In the genomic region with DNA sequence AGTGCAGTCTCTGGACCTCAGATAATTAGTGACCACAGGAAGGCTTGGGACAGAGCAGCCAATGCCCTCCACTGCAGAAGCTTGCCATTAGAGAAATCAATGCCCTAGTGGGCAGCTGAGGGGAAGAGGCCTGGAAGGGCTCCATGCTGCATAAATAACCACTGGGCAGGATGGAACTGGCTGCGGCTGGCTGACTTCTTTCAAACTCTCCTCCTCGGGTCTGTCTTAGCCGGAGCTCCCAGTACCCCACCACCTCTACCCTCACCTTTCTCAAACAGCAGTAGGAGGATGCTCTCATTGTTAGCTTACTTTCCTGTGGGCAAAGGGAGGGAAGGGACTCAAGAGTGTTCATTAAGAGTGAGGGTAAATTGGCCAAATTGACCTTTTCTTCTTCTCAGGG, we compare ENCODE assay signal across 29 mouse cellular contexts. TPM values are rescaled to one million over a fixed set of nuclear protein-coding genes. Genes with fewer than 3 reads are reported as not detected.
DNase-seq lines count a peak whose midpoint lies in the region; ATAC-seq and TF ChIP-seq lines count a peak whose summit lies in the region.
"Had no signal": no experiment of that assay in that cellular context is flagged by ENCODE, and none has a peak within 500 bp of the region (broad histone marks: within the 10 kb centered on the region; RNA-seq: fewer than 3 reads in every experiment).

No protein-coding gene starts in this region.

- TF ChIP-seq POLR2A in kidney, adult 2 months (IDR thresholded peaks at IDR 0.05; ENCODE audit: low read depth, low read length): no peak

- WGBS in heart, embryonic 10.5 days: 74% methylated on average over 3 of the region's 3 CpGs
- WGBS in kidney, adult 2 months: 50% methylated on average over 3 of the region's 3 CpGs
- 39% methylated on average over 3 of the region's 3 CpGs for WGBS in kidney, embryonic 14.5 days
- 76% methylated on average over 3 of the region's 3 CpGs for WGBS in intestine, embryonic 16.5 days

- peaks cover 37% of the 10 kb centered on the region for H3K4me1 ChIP-seq in heart, embryonic 10.5 days
- H3K4me1 ChIP-seq in kidney, adult 2 months (ENCODE audit: control insufficient read depth, insufficient read depth, low read length): 0 out of 2 replicates have a peak, but pooled peaks cover 2% of the 10 kb centered on the region
- peaks cover 13% of the 10 kb centered on the region; the same call in 1 of the 2 replicates for H3K4me1 ChIP-seq in kidney, embryonic 14.5 days (ENCODE audit: control insufficient read depth, insufficient read depth, low read length)
- peaks cover 19% of the 10 kb centered on the region for H3K4me1 ChIP-seq in intestine, embryonic 16.5 days (ENCODE audit: control insufficient read depth, insufficient read depth, low read length)

- intact Hi-C loops in heart, postnatal 36 days (cut with DNase I): no loop called here
- intact Hi-C loops in left cerebral cortex, postnatal 4 days (cut with DNase I): no loop called here

- no peak overlapping the region for H3K4me3 ChIP-seq in heart, embryonic 10.5 days
- H3K4me3 ChIP-seq in kidney, adult 2 months (ENCODE audit: insufficient read depth, low read depth, low read length): no peak overlapping the region
- no peak overlapping the region for H3K4me3 ChIP-seq in kidney, embryonic 14.5 days (ENCODE audit: low read length)
- no peak overlapping the region for H3K4me3 ChIP-seq in intestine, embryonic 16.5 days (ENCODE audit: low read length)
- H3K4me3 ChIP-seq: forebrain, embryonic 10.5 days; forebrain, embryonic 15.5 days; heart, embryonic 12.5 days; hindbrain, embryonic 15.5 days; liver, embryonic 13.5 days; megakaryocyte, embryonic 14.5 days; midbrain, embryonic 15.5 days; neural tube, embryonic 12.5 days had no signal

- no peak overlapping the region for H3K9ac ChIP-seq in kidney, embryonic 14.5 days (ENCODE audit: low read depth, low read length)
- H3K9ac ChIP-seq in intestine, embryonic 16.5 days (ENCODE audit: low read depth, low read length): peak overlapping the region; percentile 19; the same call in 1 of the 2 replicates
- H3K9ac ChIP-seq: forebrain, embryonic 15.5 days; heart, embryonic 12.5 days; hindbrain, embryonic 15.5 days; liver, embryonic 13.5 days; midbrain, embryonic 15.5 days; neural tube, embryonic 12.5 days had no signal

- no peak for TF ChIP-seq CTCF in kidney, adult 2 months (conservative IDR thresholded peaks at IDR 0.05; ENCODE audit: insufficient read depth, insufficient read length, low read depth, low read length)

- ATAC-seq in kidney, embryonic 14.5 days (ENCODE audit: low FRiP score, low TSS enrichment): no peak
- no peak for ATAC-seq in intestine, embryonic 16.5 days
- ATAC-seq: forebrain, embryonic 15.5 days; lung, postnatal 0 days; midbrain, embryonic 15.5 days had no signal

- 0 out of 2 replicates have a peak overlapping the region, but pooled peaks have one; percentile 10 for H3K27ac ChIP-seq in heart, embryonic 10.5 days
- H3K27ac ChIP-seq in kidney, adult 2 months (ENCODE audit: insufficient read depth, low read depth, low read length): no peak overlapping the region
- H3K27ac ChIP-seq in kidney, embryonic 14.5 days (ENCODE audit: low read depth, low read length): no peak overlapping the region
- no peak overlapping the region for H3K27ac ChIP-seq in intestine, embryonic 16.5 days (ENCODE audit: low read length)
- H3K27ac ChIP-seq: forebrain, embryonic 10.5 days; forebrain, embryonic 15.5 days; hindbrain, embryonic 15.5 days; liver, embryonic 13.5 days; midbrain, embryonic 15.5 days; neural tube, embryonic 12.5 days; stomach, postnatal 0 days had no signal

- no peaks in the 10 kb centered on the region for H3K36me3 ChIP-seq in heart, embryonic 10.5 days
- H3K36me3 ChIP-seq in kidney, adult 2 months (ENCODE audit: control insufficient read depth, insufficient read depth, low read length): no peaks in the 10 kb centered on the region
- no peaks in the 10 kb centered on the region for H3K36me3 ChIP-seq in kidney, embryonic 14.5 days (ENCODE audit: control insufficient read depth, insufficient read depth, low read length)
- H3K36me3 ChIP-seq in intestine, embryonic 16.5 days (ENCODE audit: control insufficient read depth, insufficient read depth, low read length): no peaks in the 10 kb centered on the region
- H3K36me3 ChIP-seq: forebrain, embryonic 10.5 days; forebrain, embryonic 15.5 days; G1E; heart, embryonic 12.5 days; hindbrain, embryonic 15.5 days; liver, embryonic 13.5 days; midbrain, embryonic 15.5 days; neural tube, embryonic 12.5 days had no signal

- no peaks in the 10 kb centered on the region for H3K9me3 ChIP-seq in heart, embryonic 10.5 days
- H3K9me3 ChIP-seq in kidney, embryonic 14.5 days (ENCODE audit: control insufficient read depth, low read length): no peaks in the 10 kb centered on the region
- no peaks in the 10 kb centered on the region for H3K9me3 ChIP-seq in intestine, embryonic 16.5 days (ENCODE audit: control insufficient read depth, low read length)
- H3K9me3 ChIP-seq: forebrain, embryonic 10.5 days; forebrain, embryonic 15.5 days; G1E; heart, embryonic 12.5 days; hindbrain, embryonic 15.5 days; liver, embryonic 13.5 days; midbrain, embryonic 15.5 days; neural tube, embryonic 12.5 days had no signal

- H3K4me2 ChIP-seq in kidney, embryonic 14.5 days (replicated peaks; ENCODE audit: low read depth, low read length): no peak overlapping the region
- H3K4me2 ChIP-seq in intestine, embryonic 16.5 days (ENCODE audit: low read depth, low read length): no peak overlapping the region
- H3K4me2 ChIP-seq: forebrain, embryonic 15.5 days; heart, embryonic 12.5 days; hindbrain, embryonic 15.5 days; liver, embryonic 13.5 days; midbrain, embryonic 15.5 days; neural tube, embryonic 12.5 days had no signal

- H3K27me3 ChIP-seq in heart, embryonic 10.5 days (ENCODE audit: insufficient read depth, poor library complexity, severe bottlenecking): peaks cover 70% of the 10 kb centered on the region
- H3K27me3 ChIP-seq in kidney, adult 2 months (replicated peaks; ENCODE audit: control insufficient read depth, insufficient read depth, low read length): no peaks in the 10 kb centered on the region
- H3K27me3 ChIP-seq in kidney, embryonic 14.5 days (ENCODE audit: control insufficient read depth, insufficient read depth, low read length): peaks cover 18% of the 10 kb centered on the region
- 0 out of 2 replicates have a peak, but pooled peaks cover 11% of the 10 kb centered on the region for H3K27me3 ChIP-seq in intestine, embryonic 16.5 days (replicated peaks; ENCODE audit: control insufficient read depth, insufficient read depth, low read length)

- no peak for DNase-seq in heart, embryonic 10.5 days (ENCODE audit: low spot score)
- DNase-seq in heart, postnatal 36 days: no peak
- peak; percentile 20 for DNase-seq in kidney, adult 2 months
- DNase-seq in kidney, postnatal 14 days: peak; percentile 18
- no peak for DNase-seq in left cerebral cortex, postnatal 4 days
- DNase-seq: adrenal gland, adult 8-10 months; cerebellum, adult 8-10 months; cerebellum, postnatal 25 days; gastrocnemius, postnatal 36 days; heart, adult 18-20 months; liver, embryonic 13.5 days; lung, adult 18-20 months; lung, postnatal 4 days; right cerebral cortex, postnatal 4 days; thymus, adult 18-20 months; thymus, postnatal 36 days had no signal

RNA-seq across cellular contexts. Expression of a gene that starts 2.6 kb away (rescaled TPM):
- 0.38 and 0.63 TPM in 2 replicates for polyA plus RNA-seq in heart, embryonic 10.5 days (2016; fragmentation: Nextera tagmentation; extraction: Ambion mirVana)
- under 1 TPM in 1 of 2 experiments, not detected in 1; 0.27 TPM for total RNA-seq in heart, postnatal 36 days (2021)
- polyA plus RNA-seq in kidney, adult 2 months (2012; rRNA removed): 7.4 and 8.8 TPM in 2 replicates
- polyA plus RNA-seq in kidney, embryonic 14.5 days (2014; fragmentation: Nextera tagmentation; extraction: Ambion mirVana): 0.84 and 0.94 TPM in 2 replicates
- polyA plus RNA-seq in intestine, embryonic 16.5 days (2015; fragmentation: Nextera tagmentation; extraction: Ambion mirVana): 11.5 and 12.1 TPM in 2 replicates
- total RNA-seq in left cerebral cortex, postnatal 4 days (2021): 1 to 10 TPM; 1.4 to 1.6 TPM
- total RNA-seq: gastrocnemius, postnatal 36 days; hematopoietic stem cell, adult 5-6 weeks had no signal
- polyA plus RNA-seq: G1E had no signal

RNA-seq across cellular contexts. Expression of a gene that starts 50.9 kb away (rescaled TPM):
- polyA plus RNA-seq in heart, embryonic 10.5 days (2016; fragmentation: Nextera tagmentation; extraction: Ambion mirVana): 265 and 347 TPM in 2 replicates
- 10 to 100 TPM; 21.0 to 26.8 TPM for total RNA-seq in heart, postnatal 36 days (2021)
- polyA plus RNA-seq in kidney, adult 2 months (2012; rRNA removed): 23.3 and 36.8 TPM in 2 replicates
- polyA plus RNA-seq in kidney, embryonic 14.5 days (2014; fragmentation: Nextera tagmentation; extraction: Ambion mirVana): 265 and 337 TPM in 2 replicates
- 206 and 241 TPM in 2 replicates for polyA plus RNA-seq in intestine, embryonic 16.5 days (2015; fragmentation: Nextera tagmentation; extraction: Ambion mirVana)
- 10 to 100 TPM; 87.2 to 99.7 TPM for total RNA-seq in left cerebral cortex, postnatal 4 days (2021)

RNA-seq across cellular contexts. Expression of a gene that starts 51.3 kb away (rescaled TPM):
- polyA plus RNA-seq in heart, embryonic 10.5 days (2016; fragmentation: Nextera tagmentation; extraction: Ambion mirVana): 21.6 and 24.5 TPM in 2 replicates
- 10 to 100 TPM; 13.7 to 17.3 TPM for total RNA-seq in heart, postnatal 36 days (2021)
- 48.3 and 58.2 TPM in 2 replicates for polyA plus RNA-seq in kidney, adult 2 months (2012; rRNA removed)
- polyA plus RNA-seq in kidney, embryonic 14.5 days (2014; fragmentation: Nextera tagmentation; extraction: Ambion mirVana): 12.1 and 31.1 TPM in 2 replicates
- polyA plus RNA-seq in intestine, embryonic 16.5 days (2015; fragmentation: Nextera tagmentation; extraction: Ambion mirVana): 26.9 and 29.0 TPM in 2 replicates
- 10 to 100 TPM; 39.2 to 43.1 TPM for total RNA-seq in left cerebral cortex, postnatal 4 days (2021)

Comparison
In these comparisons a context has a peak if more than half of its experiments do, and no peak if none do; other contexts are left out.
1. DNase-seq: peak in kidney, adult 2 months (single experiment) and kidney, postnatal 14 days (single experiment); none in heart, embryonic 10.5 days (single experiment), heart, postnatal 36 days (0 of 2) and left cerebral cortex, postnatal 4 days (single experiment).